Mouse (Mus musculus): ENCODE results near the gene Ctnnd2. TPM values are rescaled to one million over a fixed set of nuclear protein-coding genes. Genes with fewer than 3 reads are reported as not detected.

Gene Ctnnd2
- total RNA-seq, 2 experiments from 2014 or later = 212 to 235 TPM

GRCm38 (mm10) chr15:30235210-30236034, 63.0 kb downstream of the Ctnnd2 start:
- no peak for DNase-seq (ENCODE audit: extremely low spot score in 1 of 2, low spot score in 1 of 2)

- no peak for DNase-seq (ENCODE audit: extremely low spot score in 1 of 2, low spot score in 1 of 2)
Observed at GRCm38 (mm10) chr15:30240881-30241280, 68.5 kb downstream of the Ctnnd2 start.

- DNase-seq (ENCODE audit: extremely low spot score in 1 of 2, low spot score in 1 of 2) = no peak
Observed at GRCm38 (mm10) chr15:30268822-30269221, 96.4 kb downstream of the Ctnnd2 start.

GRCm38 (mm10) chr15:30271141-30271572, 98.8 kb downstream of the Ctnnd2 start:
- no peak for DNase-seq (ENCODE audit: extremely low spot score in 1 of 2, low spot score in 1 of 2)

- no peak for DNase-seq (ENCODE audit: extremely low spot score in 1 of 2, low spot score in 1 of 2)
Observed at GRCm38 (mm10) chr15:30272326-30272725, 99.9 kb downstream of the Ctnnd2 start.

GRCm38 (mm10) chr15:30275721-30276120, 103.3 kb downstream of the Ctnnd2 start:
- DNase-seq (ENCODE audit: extremely low spot score in 1 of 2, low spot score in 1 of 2) = no peak

- DNase-seq (ENCODE audit: extremely low spot score in 1 of 2, low spot score in 1 of 2) = no peak
Observed at GRCm38 (mm10) chr15:30276691-30277090, 104.3 kb downstream of the Ctnnd2 start.

- DNase-seq (ENCODE audit: extremely low spot score in 1 of 2, low spot score in 1 of 2) = no peak
Observed at GRCm38 (mm10) chr15:30278610-30279009, 106.2 kb downstream of the Ctnnd2 start.

GRCm38 (mm10) chr15:30285572-30286244, 113.3 kb downstream of the Ctnnd2 start:
- peak in 1 of 2 experiments; percentile 14 for DNase-seq (ENCODE audit: extremely low spot score in 1 of 2, low spot score in 1 of 2)

GRCm38 (mm10) chr15:30286245-30286642, 113.9 kb downstream of the Ctnnd2 start:
- no peak for DNase-seq (ENCODE audit: extremely low spot score in 1 of 2, low spot score in 1 of 2)

- DNase-seq (ENCODE audit: extremely low spot score in 1 of 2, low spot score in 1 of 2) = no peak
Observed at GRCm38 (mm10) chr15:30302824-30303223, 130.4 kb downstream of the Ctnnd2 start.

GRCm38 (mm10) chr15:30306437-30306836, 134.0 kb downstream of the Ctnnd2 start:
- no peak for DNase-seq (ENCODE audit: extremely low spot score in 1 of 2, low spot score in 1 of 2)

GRCm38 (mm10) chr15:30322543-30322942, 150.2 kb downstream of the Ctnnd2 start:
- no peak for DNase-seq (ENCODE audit: extremely low spot score in 1 of 2, low spot score in 1 of 2)

GRCm38 (mm10) chr15:30333336-30334310, 161.2 kb downstream of the Ctnnd2 start:
- no peak for DNase-seq (ENCODE audit: extremely low spot score in 1 of 2, low spot score in 1 of 2)

- no peak for DNase-seq (ENCODE audit: extremely low spot score in 1 of 2, low spot score in 1 of 2)
Observed at GRCm38 (mm10) chr15:30338585-30339197, 166.3 kb downstream of the Ctnnd2 start.

GRCm38 (mm10) chr15:30345754-30346153, 173.4 kb downstream of the Ctnnd2 start:
- DNase-seq (ENCODE audit: extremely low spot score in 1 of 2, low spot score in 1 of 2) = no peak

- DNase-seq (ENCODE audit: extremely low spot score in 1 of 2, low spot score in 1 of 2) = no peak
Observed at GRCm38 (mm10) chr15:30364491-30364890, 192.1 kb downstream of the Ctnnd2 start.

- DNase-seq (ENCODE audit: extremely low spot score in 1 of 2, low spot score in 1 of 2) = no peak
Observed at GRCm38 (mm10) chr15:30369997-30370396, 197.6 kb downstream of the Ctnnd2 start.

GRCm38 (mm10) chr15:30371151-30371550, 198.8 kb downstream of the Ctnnd2 start:
- no peak for DNase-seq (ENCODE audit: extremely low spot score in 1 of 2, low spot score in 1 of 2)

GRCm38 (mm10) chr15:30373654-30374215, 201.3 kb downstream of the Ctnnd2 start:
- DNase-seq (ENCODE audit: extremely low spot score in 1 of 2, low spot score in 1 of 2) = no peak

All from layer of hippocampus, postnatal 25 days (tissue).